Mouse (Mus musculus) lung, postnatal 10 days (tissue): ENCODE measurements around the gene Pld2.
A peak's percentile ranks its signal among the peaks of the same experiment; 100 is the strongest.
"Not testable (repeated sequence)": the region's sequence is repeated elsewhere in the genome, so short reads cannot be mapped to it uniquely, and the experiment has no call there.

ENCODE experiments used
- DNase-seq: peaks from one replicate; pipeline ENCODE4 v3.0.0; 2021

Pld2 gene

DNA sequence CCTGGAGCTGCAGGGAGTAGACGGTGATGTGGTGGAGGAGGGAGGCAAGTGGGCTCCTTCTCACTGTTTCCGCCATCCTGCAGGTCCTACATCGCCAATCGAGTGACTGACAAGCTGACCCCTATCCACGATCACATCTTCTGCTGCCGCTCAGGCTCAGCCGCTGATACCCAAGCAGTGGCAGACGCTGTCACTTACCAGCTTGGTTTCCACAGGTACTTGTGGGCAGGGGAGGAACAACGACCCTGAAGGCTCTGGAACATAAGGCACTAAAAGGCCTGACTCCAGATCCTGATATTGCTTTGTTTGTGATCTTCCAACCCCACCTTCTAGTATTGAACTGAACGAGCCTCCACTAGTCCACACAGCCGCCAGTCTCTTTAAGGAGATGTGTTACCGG lies 13.7 kb upstream of the Pld2 start:
- no peak for DNase-seq

DNA sequence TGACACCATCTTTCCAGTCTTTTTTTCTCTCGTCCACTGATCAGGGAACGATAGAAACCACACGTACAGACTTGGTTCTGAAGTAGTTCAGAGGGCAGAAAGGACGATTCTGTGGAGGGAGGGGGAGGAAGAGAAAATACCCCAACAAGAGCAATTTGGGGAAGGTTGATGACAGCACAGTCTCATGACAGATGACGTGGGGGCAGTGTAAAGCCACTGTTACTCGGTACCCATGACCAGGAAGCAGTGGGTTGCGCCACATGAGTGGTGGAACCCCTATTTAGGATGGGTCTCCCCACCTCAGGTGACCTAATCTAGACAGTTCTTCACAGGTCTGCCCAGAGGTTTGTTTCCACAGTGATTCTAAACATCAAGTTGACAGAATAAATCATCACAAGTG lies 11.3 kb upstream of the Pld2 start:
- DNase-seq: no peak

DNA sequence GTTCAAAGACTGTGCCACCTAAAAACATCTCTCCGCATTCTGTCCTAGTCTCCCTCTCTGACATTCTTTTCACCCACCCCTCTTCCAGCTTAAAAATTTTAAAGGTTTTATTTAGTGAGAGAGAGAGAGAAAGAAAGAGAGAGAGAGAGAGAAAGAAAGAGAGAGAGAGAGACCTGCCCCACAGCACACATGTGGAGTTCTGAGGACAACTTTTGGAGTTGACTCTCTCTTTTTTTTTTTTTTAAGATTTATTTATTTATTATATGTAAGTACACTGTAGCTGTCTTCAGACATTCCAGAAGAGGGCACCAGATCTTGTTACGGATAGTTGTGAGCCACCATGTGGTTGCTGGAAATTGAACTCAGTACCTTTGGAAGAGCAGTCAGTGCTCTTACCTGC lies 8.8 kb upstream of the Pld2 start:
- DNase-seq: not testable (repeated sequence)

DNA sequence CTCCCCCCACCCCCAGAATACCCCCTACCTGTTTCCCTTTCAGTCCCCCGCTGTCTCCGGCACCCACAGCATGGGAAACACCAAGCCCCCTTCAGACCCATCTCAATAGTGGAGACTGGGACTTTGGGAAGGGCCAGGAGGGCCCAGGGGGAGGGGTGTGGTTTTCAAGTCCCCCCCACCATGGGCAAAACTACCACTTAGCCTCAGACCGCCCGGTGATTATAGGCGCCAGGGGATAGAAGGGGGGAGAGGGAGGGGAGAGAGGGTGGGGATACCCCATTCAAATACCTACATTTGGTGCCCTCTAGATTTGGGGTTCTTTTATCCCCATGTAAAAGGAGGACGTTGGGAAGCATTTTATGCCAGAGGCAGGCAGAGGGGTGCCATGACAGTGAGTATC lies 7.0 kb upstream of the Pld2 start, which contains the start of gene Gm40193:
Gene Gm40193 (minus strand): TSS at position 101 of the 400 bp plus-strand sequence.
- no peak for DNase-seq

DNA sequence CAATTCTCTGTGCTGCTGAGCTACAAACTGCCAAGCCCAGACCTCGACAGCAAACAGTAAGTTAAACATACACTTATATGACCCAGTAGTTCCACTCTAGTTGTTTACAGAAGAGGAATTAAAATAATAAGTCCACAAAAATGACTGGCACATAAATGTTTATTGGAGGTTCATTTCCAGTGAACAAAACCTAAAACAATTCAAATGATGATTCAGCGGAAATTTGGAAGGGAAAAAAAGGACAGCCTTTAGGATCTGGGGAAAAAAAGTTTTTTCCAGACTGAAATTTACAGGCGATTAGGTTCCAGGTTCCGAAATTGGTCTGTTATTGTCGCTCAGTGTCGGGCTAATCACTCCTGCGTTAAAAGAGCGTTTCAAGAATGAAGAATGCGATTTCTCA lies 441 bp upstream of the Pld2 start:
- no peak for DNase-seq

DNA sequence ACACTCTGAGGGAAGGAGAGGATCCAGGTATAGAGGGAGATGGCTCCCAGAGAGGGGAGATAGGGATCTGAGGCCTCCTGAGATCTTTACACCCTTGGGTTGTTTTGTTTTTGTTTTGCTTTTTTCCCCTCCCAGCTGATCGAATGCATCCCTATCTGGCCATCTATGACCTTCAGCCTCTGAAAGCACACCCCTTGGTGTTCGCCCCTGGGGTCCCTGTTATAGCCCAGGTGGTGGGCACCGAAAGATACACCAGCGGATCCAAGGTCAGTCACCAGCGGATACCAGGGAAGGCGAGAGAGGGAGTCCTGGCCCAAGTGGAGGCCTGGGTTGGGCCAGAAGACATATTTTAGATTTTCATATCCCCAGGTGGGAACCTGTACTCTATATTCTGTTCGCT lies 1.1 kb downstream of the Pld2 start:
- no peak for DNase-seq

DNA sequence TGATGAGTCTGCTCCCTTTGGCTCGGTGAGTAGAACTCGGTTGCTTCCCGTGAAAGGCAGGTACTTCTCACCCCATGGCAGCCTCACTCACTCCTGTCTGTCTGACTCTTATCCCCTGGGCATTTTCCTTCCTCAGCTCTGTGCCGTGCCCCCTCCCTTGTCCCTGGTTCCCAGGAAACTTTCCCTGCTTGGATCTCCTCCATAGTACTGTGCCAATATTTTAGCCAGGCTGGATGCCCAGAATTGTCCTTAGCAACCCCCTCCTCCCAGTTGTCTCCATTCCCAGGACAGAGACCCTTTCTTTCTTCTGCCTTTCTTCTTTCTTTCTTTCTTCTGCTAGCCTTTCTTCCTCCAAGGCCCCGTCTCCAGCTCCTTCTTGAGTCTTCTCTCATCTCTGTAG lies 1.6 kb downstream of the Pld2 start:
- no peak for DNase-seq

DNA sequence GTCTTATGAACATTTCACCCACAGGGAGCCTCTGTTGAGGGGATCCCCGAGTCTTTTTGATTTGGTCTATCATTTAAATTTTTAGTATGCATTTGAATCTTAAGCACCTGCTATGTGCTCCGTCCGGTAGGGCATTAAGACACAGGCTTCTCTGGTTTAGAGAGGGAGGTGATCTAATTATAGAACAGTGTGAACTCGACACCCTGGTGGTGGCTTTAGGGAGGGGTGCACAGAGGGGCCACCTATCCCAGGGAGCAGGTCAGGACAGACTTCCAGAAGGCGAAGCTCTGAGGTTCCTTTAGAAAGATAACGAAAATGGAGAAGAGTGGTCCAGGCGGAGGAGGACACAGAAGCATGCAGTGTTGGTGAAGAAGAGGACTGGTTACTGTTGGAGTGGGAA lies 4.6 kb downstream of the Pld2 start:
- no peak for DNase-seq

DNA sequence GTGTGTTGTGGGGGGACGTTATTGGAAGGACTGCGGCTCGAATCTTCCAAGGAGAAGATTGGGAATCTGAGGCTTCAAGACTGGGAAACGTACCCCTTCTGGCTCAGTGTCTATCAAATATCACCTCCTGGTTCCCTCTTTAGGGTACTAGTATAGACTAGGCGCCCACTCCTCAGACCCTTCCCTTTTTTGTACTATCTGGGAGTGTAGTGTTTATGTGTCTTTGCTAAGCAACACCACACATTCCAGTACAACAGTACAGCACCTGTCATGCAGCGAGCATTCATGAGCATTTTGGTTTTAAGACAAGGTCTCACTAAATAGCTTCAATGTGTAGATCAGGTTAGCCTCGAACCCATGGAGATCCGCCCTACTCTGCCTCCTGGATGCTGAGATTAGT lies 11.7 kb downstream of the Pld2 start:
- no peak for DNase-seq

DNA sequence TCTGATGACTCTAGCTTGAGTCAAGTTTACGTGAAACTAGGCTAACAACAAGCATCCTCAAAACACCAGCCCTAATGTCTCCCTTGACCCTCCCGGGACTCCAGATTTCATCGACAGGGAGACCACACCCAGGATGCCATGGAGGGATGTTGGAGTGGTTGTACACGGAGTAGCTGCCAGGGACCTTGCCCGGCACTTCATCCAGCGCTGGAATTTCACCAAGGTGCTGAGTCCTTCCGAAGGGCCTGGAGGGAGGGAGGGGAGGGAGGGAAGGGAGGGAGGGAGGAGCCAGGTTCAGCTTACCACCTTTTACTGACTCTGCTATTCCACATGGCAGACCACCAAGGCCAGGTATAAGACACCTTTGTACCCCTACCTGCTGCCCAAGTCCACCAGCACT lies 14.1 kb downstream of the Pld2 start:
- no peak for DNase-seq

DNA sequence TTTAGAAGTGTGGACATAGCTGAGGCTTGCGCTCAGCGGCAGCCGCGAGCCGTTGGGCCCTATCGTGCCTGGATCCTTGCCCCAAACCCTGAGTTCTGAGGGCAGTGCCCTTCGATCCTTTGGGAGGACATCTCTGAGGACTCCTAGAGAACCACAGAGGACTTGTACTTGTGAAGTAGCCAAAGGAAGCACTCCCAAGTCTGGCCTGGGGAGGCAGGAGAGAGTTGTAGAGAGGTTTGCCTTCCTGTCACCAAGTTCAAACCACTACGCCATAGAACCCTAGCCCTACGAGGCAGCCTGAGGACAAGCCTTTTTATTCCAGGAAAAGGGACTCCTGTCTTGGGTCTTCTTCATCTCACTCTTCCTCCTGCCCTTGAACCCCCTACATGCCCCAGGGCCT lies 17.7 kb downstream of the Pld2 start:
- DNase-seq: no peak

DNA sequence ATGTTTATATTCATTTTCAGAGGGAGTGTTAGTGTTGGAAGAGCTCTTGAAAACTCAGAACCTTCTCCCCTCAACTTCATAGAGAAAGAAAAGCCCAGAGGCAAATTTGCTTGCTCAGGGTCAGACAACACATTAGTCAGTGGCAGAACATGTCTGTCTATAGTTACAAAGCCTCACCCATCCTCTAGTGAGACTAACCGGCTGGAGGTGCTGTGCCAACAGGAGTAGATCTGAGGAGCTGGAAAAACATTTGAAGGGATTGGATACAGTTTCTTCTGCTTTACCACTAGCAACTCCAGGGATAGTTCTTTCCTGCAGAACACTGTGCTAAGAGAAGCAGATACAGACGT lies 22.0 kb downstream of the Pld2 start:
- DNase-seq: no peak

DNA sequence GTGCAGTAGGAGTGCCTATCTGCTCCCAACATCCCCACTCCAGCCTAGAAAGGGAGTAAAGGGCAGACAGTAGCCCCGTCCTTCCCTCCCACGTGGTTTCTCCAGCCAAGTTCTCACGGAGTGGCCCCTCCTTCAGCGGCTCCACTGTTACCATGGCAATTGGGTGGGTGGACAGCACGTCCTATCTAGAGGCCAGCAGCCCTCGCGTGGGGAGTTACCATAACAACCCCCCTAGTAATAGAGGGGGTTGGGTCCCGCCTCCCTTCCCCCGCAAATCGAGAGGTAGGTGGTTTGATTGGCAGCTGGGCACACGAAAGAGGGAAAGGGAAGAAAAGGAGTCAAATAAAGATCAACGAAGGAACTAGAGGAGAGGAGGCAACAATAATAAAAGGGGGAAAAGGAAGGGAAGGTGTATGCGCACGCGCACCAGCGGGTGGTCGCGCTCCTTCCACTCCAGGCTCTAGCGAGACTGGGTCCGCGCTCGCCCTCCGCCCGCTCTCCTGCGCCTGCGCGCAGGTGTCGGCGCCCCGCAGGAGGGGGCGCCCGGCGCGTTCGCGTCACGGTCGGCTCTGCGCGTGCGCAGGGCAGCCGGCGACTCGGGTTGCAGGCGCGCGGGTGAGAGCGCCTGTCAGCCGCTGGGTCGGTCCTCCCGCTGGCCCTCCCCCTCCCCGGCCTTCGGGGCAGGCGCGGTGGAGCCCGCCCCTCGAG lies 22.6 kb downstream of the Pld2 start, which contains the start of gene Mink1:
Gene Mink1 (plus strand): TSS at position 595 of the 708 bp plus-strand sequence.
- peak; percentile 92 for DNase-seq

DNA sequence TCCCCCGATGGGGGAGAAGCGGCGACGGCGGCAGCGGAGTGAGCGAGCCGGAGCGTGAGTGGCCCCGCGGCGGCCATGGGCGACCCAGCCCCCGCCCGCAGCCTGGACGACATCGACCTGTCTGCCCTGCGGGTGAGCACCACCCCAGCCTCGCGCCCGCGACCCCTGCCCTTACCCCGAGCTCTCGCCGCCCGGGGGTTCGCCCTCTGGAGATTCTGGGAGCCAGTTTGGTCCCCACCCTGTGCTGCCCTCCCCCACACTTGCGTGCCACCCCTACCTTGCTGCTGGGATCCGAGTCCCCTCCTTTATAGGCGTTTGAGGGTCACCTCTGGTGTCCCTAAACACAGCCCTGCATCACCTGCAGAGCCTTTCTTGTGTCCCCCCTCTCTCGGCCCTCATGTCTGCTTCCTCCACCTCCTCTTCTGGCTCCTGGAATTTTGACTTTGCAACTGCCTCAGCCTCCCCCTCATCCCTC lies 23.2 kb downstream of the Pld2 start:
- DNase-seq: no peak

DNA sequence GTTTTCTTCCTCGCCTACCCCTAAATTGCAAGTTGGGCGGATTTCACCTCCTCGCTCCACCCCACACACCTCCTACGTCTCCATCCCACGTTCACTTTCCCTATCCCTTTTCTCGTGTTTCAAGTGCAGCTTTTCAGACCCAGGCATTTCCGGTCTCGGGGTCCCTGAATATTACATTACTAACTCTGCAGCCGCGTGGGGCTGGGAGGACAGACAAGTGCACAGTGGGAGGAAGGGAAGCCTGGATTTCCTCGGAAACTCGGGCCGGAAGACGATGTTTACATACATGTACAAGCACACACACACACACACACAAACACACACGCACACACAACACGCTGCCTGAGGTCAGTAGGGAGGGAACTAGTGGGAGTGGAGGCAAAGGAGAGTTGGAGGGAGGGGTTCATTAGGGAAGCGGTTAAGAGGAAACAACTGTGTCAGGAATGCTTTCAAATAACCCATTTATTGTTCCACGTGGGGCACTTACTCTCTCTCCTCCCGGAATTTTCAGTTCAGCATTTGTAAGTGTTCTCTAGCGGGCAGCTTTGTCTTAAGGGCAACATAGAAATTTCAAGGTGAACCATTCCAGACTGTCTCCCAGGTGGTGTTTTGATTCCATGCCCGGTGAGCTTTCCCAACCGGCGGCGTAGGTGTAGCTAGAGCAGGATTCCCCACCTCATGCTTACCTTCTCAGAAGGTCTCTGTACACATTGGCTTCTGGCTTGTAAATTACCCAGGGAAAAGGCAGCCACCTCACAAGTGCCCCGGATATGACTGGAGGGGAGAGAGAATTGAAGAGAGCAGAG lies 23.8 kb downstream of the Pld2 start:
- peak; percentile 79 for DNase-seq

DNA sequence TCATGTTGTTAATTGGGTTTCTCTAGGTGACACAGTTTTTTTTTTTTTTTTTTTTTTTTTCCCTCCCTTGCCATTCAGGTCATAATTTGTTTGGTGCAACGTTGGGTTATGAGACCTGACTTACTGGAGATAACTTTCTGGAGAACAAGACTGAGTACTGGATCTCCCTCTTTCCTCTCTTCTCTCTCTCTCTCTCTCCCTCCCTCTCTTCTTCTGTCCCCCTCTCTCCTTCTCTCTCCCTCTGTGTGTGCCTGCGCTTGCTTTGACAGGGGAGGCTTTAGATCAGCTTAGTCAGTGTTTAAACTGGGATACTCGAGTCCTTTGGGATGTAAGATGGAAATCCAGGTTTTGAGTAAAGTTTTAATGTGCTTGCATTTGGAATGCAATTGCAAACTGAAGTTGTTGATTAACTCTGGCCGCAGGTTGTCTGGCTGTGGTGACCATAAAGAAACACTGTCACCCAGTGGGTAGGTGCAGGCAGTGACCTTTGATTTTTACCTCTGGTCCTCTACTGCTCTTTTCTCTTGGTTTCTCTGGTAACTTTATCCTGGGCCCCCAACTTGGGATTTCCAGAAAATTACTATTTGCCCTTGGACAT lies 24.5 kb downstream of the Pld2 start:
- DNase-seq: no peak

DNA sequence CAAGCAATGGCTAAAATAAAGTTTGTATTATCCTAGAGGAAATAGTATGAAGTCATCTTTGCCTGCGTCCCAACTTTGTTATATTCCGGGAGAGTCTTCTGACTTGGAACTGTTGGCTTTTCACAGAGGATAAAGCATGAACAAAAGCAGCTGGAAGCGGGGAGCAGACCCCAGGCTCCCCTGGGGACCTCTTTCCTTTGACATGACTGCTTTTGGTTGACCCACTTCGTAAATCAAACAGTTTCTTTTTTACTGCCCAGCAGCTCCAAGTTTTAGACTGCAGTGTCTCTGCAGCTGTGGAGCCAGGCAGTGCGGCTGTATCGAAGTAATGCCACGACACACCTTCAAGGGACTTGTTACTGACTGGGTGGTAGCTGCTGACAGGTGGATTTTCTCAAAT lies 26.7 kb downstream of the Pld2 start:
- DNase-seq: no peak

DNA sequence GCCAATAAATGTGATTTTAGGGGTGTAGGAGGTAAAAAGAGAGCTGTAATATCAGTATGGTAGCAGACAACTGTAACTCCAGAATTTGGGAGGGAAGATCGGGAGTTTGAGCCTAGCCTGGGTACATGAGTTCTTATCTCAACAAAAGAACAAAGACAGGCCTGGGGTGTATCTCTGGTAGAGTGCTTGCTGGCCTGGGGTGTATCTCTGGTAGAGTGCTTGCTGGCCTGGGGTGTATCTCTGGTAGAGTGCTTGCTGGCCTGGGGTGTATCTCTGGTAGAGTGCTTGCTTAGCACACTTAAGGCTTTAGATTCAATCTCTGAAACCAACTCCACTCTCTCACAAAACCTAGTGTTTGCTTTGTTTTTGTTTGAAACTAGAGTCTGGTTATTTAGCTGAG lies 30.8 kb downstream of the Pld2 start:
- not testable (repeated sequence) for DNase-seq

DNA sequence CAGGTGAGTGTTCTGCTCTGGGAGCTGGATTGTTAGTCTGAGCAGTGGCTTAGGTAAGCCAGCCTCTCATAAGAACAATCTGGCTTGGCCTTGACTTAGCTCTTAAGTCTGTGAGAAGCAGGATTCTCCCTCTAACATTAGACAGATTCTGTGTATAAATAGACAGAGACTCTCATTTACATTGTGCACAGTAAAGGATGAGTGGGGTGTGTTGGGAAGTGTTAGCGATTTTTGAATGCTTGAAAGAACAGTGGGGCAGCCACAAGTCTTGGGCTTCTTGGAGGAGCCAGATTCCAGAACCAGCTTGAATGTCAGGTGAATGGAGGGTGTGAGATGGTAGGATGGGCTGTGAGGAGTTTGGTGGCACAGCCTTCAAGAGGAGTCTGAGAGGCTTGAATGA lies 31.8 kb downstream of the Pld2 start:
- DNase-seq: no peak

DNA sequence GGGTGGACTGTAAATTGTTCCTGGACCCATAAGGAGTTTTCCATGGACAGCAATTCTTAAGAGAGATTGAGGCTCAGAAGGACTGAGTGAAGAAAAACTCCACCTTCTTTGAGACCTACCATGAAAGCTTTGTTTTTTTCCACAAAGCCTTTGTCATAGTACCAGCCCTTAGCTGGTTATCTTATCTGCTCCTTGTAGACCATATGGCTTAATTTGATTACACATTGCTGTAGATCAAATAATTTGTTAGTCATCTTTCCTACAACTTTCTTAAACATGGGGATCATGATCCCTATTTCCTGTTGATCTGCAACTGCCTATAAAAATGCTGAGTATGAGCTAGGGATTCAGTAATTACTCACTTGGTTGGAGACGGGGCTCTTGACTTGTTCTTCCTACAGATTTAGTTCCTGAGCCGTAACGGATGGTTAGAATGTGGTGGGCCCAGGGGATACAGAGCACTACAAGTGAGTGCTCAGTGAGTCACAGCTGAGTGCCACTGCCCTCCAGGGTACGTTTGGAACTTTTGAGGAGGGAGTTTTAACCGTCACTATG lies 32.6 kb downstream of the Pld2 start:
- DNase-seq: no peak

DNA sequence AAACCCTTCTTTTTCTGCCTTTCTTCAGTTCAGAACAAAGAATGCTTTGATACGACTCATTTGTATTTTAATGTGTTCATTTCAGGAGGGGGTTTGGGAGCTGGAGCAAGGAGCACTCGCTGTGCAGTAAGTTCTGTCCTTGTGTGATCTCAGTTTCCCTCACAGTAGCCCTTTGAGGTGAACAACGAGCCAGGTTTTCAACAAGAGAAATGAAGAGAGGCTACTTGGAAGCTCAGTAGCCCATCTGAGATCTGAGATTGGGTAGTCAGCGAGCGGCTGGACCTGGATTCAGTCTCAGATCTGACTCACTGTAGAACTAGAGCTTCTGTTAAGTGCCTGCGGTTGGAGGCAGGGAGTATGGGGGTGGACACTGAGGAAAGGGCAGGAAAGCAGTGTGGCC lies 34.0 kb downstream of the Pld2 start:
- no peak for DNase-seq

DNA sequence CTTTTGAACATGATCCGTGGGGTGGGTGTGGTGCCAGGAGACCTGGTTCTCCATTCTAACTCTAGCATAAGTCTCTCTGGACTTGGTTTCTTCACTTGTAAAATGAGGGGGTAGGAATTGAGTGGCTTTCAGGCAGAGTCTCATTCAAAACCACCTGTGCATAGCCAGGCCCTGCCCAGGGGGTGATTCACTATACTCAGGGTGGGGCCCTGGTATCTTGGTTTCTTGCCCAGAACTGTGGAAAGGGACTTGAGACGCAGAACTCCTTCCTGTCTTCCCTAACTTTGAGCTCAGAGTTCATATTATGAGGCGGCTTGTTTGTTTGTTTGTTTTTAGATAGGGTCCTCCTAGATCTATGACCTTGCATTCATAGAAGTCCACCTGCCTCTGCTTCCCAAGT lies 37.3 kb downstream of the Pld2 start:
- no peak for DNase-seq

DNA sequence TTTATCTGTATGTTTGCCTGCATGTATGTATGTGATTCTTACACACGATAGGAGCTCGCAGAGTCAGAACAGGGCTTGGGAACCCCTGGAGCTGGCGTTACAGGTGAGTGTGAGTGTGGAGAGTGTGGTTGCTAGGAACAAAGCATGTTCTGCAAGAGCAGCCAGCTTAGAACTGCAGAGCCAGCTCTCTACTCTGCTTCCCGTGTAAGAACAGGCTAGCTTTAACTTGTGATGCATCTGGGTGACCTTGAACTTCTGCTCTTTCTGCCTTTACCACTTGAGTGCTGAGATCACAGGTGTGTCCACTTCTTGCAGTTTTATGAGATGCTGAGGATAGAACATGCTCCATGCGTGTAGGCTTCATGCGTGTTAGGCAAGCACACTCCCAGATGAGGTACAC lies 39.1 kb downstream of the Pld2 start:
- DNase-seq: no peak
